Mouse (Mus musculus) gastrocnemius, adult 2 months (tissue): ENCODE results near the gene Bckdha. TPM values are rescaled to one million over a fixed set of nuclear protein-coding genes. Genes with fewer than 3 reads are reported as not detected.

Experiments
- DNase-seq: peaks from one replicate; pipeline ENCODE4 v3.0.0; 2022
- H3K27ac ChIP-seq: fragments of 200-600 bp; 2 replicates; pipeline ENCODE4 v1.8.1; 2022; ENCODE audit warnings: mild to moderate bottlenecking
- H3K4me3 ChIP-seq: fragments of 200-600 bp; 2 replicates; pipeline ENCODE4 v1.8.1; 2022; ENCODE audit warnings: mild to moderate bottlenecking, moderate library complexity
- CTCF ChIP-seq: fragments of 200-600 bp; IDR thresholded peaks from 2 replicates; pipeline ENCODE4 v1.8.1; 2022; ENCODE audit warnings: antibody characterized with exemption, mild to moderate bottlenecking, moderate library complexity
- intact Hi-C: fragments of 180-260 bp; cut with DNase I; formaldehyde crosslinking; loops from one replicate; pipeline ENCODE4 v1.15.1; 2025
- total RNA-seq, 2 experiments: library from RNA; stranded (reverse); gene quantifications; 2 replicates each; pipeline ENCODE4 v1.2.3; 2021

Bckdha gene
- total RNA-seq, 2 experiments from 2014 or later: 103 to 152 TPM

GRCm38 (mm10) chr7:25626509-25627430 is 32.0 kb downstream of the Bckdha start, which contains the start of gene B3gnt8:
TSS of gene B3gnt8 (plus strand) at chr7:25626654.
- intact Hi-C loops: no loop called here
- DNase-seq: peak; percentile 78
- Histone ChIP-seq H3K4me3 (peak within 1 kb of the TSS; percentile 72), H3K27ac (peak within 1 kb of the TSS; percentile 83)
- TF ChIP-seq CTCF: no peak

- intact Hi-C loops: no loop called here
- TF ChIP-seq CTCF: peak; percentile 62
- DNase-seq: peak; percentile 54
- peak overlapping the region; percentile 72; the same call in 1 of the 2 replicates for H3K4me3 ChIP-seq
- peak overlapping the region; percentile 83 for H3K27ac ChIP-seq
Observed at GRCm38 (mm10) chr7:25625594-25626250, 33.1 kb downstream of the Bckdha start.

- 0 out of 2 replicates have a peak overlapping the region, but pooled peaks have one; percentile 83 for H3K27ac ChIP-seq
- no peak for TF ChIP-seq CTCF
- DNase-seq: peak; percentile 43
- intact Hi-C loops: no loop called here
- H3K4me3 ChIP-seq: no peak overlapping the region
Observed at GRCm38 (mm10) chr7:25624851-25625250, 33.9 kb downstream of the Bckdha start.

GRCm38 (mm10) chr7:25623857-25624370 is 34.9 kb downstream of the Bckdha start:
- no peak overlapping the region for H3K27ac ChIP-seq
- peak; percentile 42 for DNase-seq
- TF ChIP-seq CTCF: no peak
- intact Hi-C loops: no loop called here
- H3K4me3 ChIP-seq: no peak overlapping the region

- DNase-seq: no peak
- Histone ChIP-seq H3K4me3 (no peak overlapping the region), H3K27ac (no peak overlapping the region)
- intact Hi-C loops: no loop called here
- TF ChIP-seq CTCF: no peak
Observed at GRCm38 (mm10) chr7:25620751-25621150, 38.0 kb downstream of the Bckdha start.

GRCm38 (mm10) chr7:25620101-25620500 is 38.7 kb downstream of the Bckdha start:
- no peak for DNase-seq
- intact Hi-C loops: no loop called here
- peak overlapping the region; percentile 86 for H3K4me3 ChIP-seq
- TF ChIP-seq CTCF: no peak
- H3K27ac ChIP-seq: peak overlapping the region; percentile 89

GRCm38 (mm10) chr7:25619722-25619991 is 39.1 kb downstream of the Bckdha start:
- peak overlapping the region; percentile 89 for H3K27ac ChIP-seq
- intact Hi-C loops: no loop called here
- DNase-seq: no peak

GRCm38 (mm10) chr7:25618865-25619721 is 39.7 kb downstream of the Bckdha start, which contains the start of gene Dmac2:
TSS of gene Dmac2 (plus strand) at chr7:25619414.
- peak; percentile 96 for DNase-seq
- peak within 1 kb of the TSS; percentile 86 for H3K4me3 ChIP-seq
- peak within 1 kb of the TSS; percentile 89 for H3K27ac ChIP-seq
- no peak for TF ChIP-seq CTCF
- intact Hi-C loops: no loop called here

More at GRCm38 (mm10) chr7:25619722-25619991, 39.1 kb downstream of the Bckdha start:
- no peak for TF ChIP-seq CTCF
- H3K4me3 ChIP-seq: peak overlapping the region; percentile 86

- no peak overlapping the region for H3K4me3 ChIP-seq
- DNase-seq: no peak
- intact Hi-C loops: no loop called here
- no peak overlapping the region for H3K27ac ChIP-seq
- no peak for TF ChIP-seq CTCF
Observed at GRCm38 (mm10) chr7:25617376-25618160, 41.2 kb downstream of the Bckdha start.

GRCm38 (mm10) chr7:25615706-25616011 is 43.1 kb downstream of the Bckdha start, which contains the start of gene Erich4:
TSS of gene Erich4 (minus strand) at chr7:25615892.
- DNase-seq: no peak
- H3K27ac ChIP-seq: no peak within 1 kb of the TSS
- no peak within 1 kb of the TSS for H3K4me3 ChIP-seq
- TF ChIP-seq CTCF: no peak
- intact Hi-C loops: no loop called here

- Histone ChIP-seq H3K4me3 (no peak overlapping the region), H3K27ac (no peak overlapping the region)
- TF ChIP-seq CTCF: no peak
- intact Hi-C loops: no loop called here
- DNase-seq: no peak
Observed at GRCm38 (mm10) chr7:25614831-25615705, 43.7 kb downstream of the Bckdha start.
